Mouse (Mus musculus) ES-Bruce4 (cell line): ENCODE data around the gene Bdh1. TPM values are rescaled to one million over a fixed set of nuclear protein-coding genes. Genes with fewer than 3 reads are reported as not detected.

Experiments
- H3K27ac ChIP-seq: 2 replicates; pipeline ENCODE4 v1.5.1; 2012; ENCODE audit warnings: low read length, inconsistent platforms; ENCODE audit not compliant: insufficient read depth
- H3K27me3 ChIP-seq: 2 replicates; pipeline ENCODE4 v1.6.1; 2012; ENCODE audit warnings: mild to moderate bottlenecking, low read length, inconsistent platforms; ENCODE audit not compliant: control insufficient read depth, poor library complexity, insufficient read depth, severe bottlenecking
- H3K36me3 ChIP-seq: 2 replicates; pipeline ENCODE4 v1.6.1; 2012; ENCODE audit warnings: inconsistent platforms, mild to moderate bottlenecking, low read length, moderate library complexity; ENCODE audit not compliant: control insufficient read depth, poor library complexity, insufficient read depth, severe bottlenecking
- H3K4me1 ChIP-seq: one replicate; pipeline ENCODE4 v1.8.1; 2011; ENCODE audit warnings: low read length; ENCODE audit not compliant: control insufficient read depth, insufficient read depth
- H3K4me3 ChIP-seq: 2 replicates; pipeline ENCODE4 v1.5.1; 2011; ENCODE audit warnings: low read depth, mild to moderate bottlenecking, low read length
- H3K9ac ChIP-seq: 2 replicates; pipeline ENCODE4 v1.6.1; 2012; ENCODE audit warnings: low read depth, mild to moderate bottlenecking, inconsistent platforms; ENCODE audit not compliant: poor library complexity, severe bottlenecking
- H3K9me3 ChIP-seq: replicated peaks from 2 replicates; pipeline ENCODE4 v1.6.1; 2012; ENCODE audit warnings: mild to moderate bottlenecking, low read length, inconsistent platforms; ENCODE audit not compliant: control insufficient read depth, poor library complexity, insufficient read depth, severe bottlenecking
- CTCF ChIP-seq: IDR thresholded peaks from one replicate; pipeline ENCODE4 v1.8.1; 2011; ENCODE audit warnings: low read depth, low read length
- EP300 ChIP-seq: IDR thresholded peaks from 2 replicates; pipeline ENCODE4 v1.6.1; 2011; ENCODE audit warnings: low read depth, low read length; ENCODE audit not compliant: insufficient read depth
- POLR2A ChIP-seq: IDR thresholded peaks from one replicate; pipeline ENCODE4 v1.8.1; 2011; ENCODE audit warnings: low read length; ENCODE audit not compliant: insufficient read depth
- polyA plus RNA-seq: library from polyadenylated mRNA; stranded (reverse); fragments of >200 nt; gene quantifications from 2 replicates; pipeline ENCODE4 v1.2.4, GENCODE M21; 2011; ENCODE audit warnings: low read depth; ENCODE audit not compliant: missing spikeins, insufficient read depth, insufficient read length

Gene Bdh1
- polyA plus RNA-seq, 1 experiment: 14.4 TPM

GRCm38 (mm10) chr16:31498336-31498735, 76.3 kb downstream of the Bdh1 start:
- Histone ChIP-seq H3K27ac (no peak overlapping the region), H3K9me3 (no peaks in the 10 kb centered on the region), H3K4me3 (no peak overlapping the region), H3K36me3 (no peaks in the 10 kb centered on the region), H3K27me3 (no peaks in the 10 kb centered on the region), H3K4me1 (peaks cover 2% of the 10 kb centered on the region), H3K9ac (no peak overlapping the region)
- TF ChIP-seq POLR2A (no peak), EP300 (no peak), CTCF (no peak)

GRCm38 (mm10) chr16:31499021-31499420, 76.9 kb downstream of the Bdh1 start:
- Histone ChIP-seq H3K27ac (no peak overlapping the region), H3K4me1 (no peaks in the 10 kb centered on the region)
- TF ChIP-seq EP300: no peak
- no peak for TF ChIP-seq POLR2A
- no peak for TF ChIP-seq CTCF

GRCm38 (mm10) chr16:31499681-31500310, 77.7 kb downstream of the Bdh1 start:
- H3K4me1 ChIP-seq: no peaks in the 10 kb centered on the region
- H3K27ac ChIP-seq: no peak overlapping the region
- no peaks in the 10 kb centered on the region for H3K9me3 ChIP-seq
- H3K36me3 ChIP-seq: no peaks in the 10 kb centered on the region
- H3K9ac ChIP-seq: no peak overlapping the region
- TF ChIP-seq POLR2A: no peak
- no peak for TF ChIP-seq EP300
- no peak for TF ChIP-seq CTCF
- no peaks in the 10 kb centered on the region for H3K27me3 ChIP-seq
- H3K4me3 ChIP-seq: no peak overlapping the region

More at GRCm38 (mm10) chr16:31499021-31499420, 76.9 kb downstream of the Bdh1 start:
- Histone ChIP-seq H3K9ac (no peak overlapping the region), H3K4me3 (no peak overlapping the region), H3K9me3 (no peaks in the 10 kb centered on the region), H3K36me3 (no peaks in the 10 kb centered on the region), H3K27me3 (no peaks in the 10 kb centered on the region)

GRCm38 (mm10) chr16:31500532-31500931, 78.5 kb downstream of the Bdh1 start:
- Histone ChIP-seq H3K4me1 (no peaks in the 10 kb centered on the region), H3K27me3 (no peaks in the 10 kb centered on the region), H3K9me3 (no peaks in the 10 kb centered on the region), H3K9ac (no peak overlapping the region), H3K4me3 (no peak overlapping the region), H3K27ac (no peak overlapping the region), H3K36me3 (no peaks in the 10 kb centered on the region)
- TF ChIP-seq CTCF (no peak), POLR2A (no peak), EP300 (no peak)

- H3K9ac ChIP-seq: no peak overlapping the region
- TF ChIP-seq EP300 (no peak), CTCF (no peak), POLR2A (no peak)
- H3K27ac ChIP-seq: no peak overlapping the region
These were observed 79.1 kb downstream of the Bdh1 start for GRCm38 (mm10) chr16:31500969-31501750.

GRCm38 (mm10) chr16:31501751-31502365, 79.8 kb downstream of the Bdh1 start:
- H3K4me1 ChIP-seq: no peaks in the 10 kb centered on the region

More at GRCm38 (mm10) chr16:31500969-31501750, 79.1 kb downstream of the Bdh1 start:
- H3K27me3 ChIP-seq: no peaks in the 10 kb centered on the region
- no peaks in the 10 kb centered on the region for H3K4me1 ChIP-seq
- no peak overlapping the region for H3K4me3 ChIP-seq
- H3K36me3 ChIP-seq: no peaks in the 10 kb centered on the region
- no peaks in the 10 kb centered on the region for H3K9me3 ChIP-seq

More at GRCm38 (mm10) chr16:31501751-31502365, 79.8 kb downstream of the Bdh1 start:
- Histone ChIP-seq H3K9ac (no peak overlapping the region), H3K9me3 (no peaks in the 10 kb centered on the region), H3K4me3 (no peak overlapping the region), H3K27me3 (no peaks in the 10 kb centered on the region), H3K36me3 (no peaks in the 10 kb centered on the region), H3K27ac (no peak overlapping the region)
- TF ChIP-seq CTCF (no peak), POLR2A (no peak), EP300 (no peak)
